Mouse (Mus musculus) kidney, adult 2 months (tissue): ENCODE results near the gene Sult6b2.

Experiments
- CTCF ChIP-seq: fragments of 200-500 bp; conservative IDR thresholded peaks from 2 replicates; pipeline ENCODE4 v1.5.1; 2011; ENCODE audit warnings: low read depth, mild to moderate bottlenecking, control low read depth, low read length, moderate library complexity, mixed read lengths; ENCODE audit not compliant: insufficient read depth, insufficient read length
- POLR2A ChIP-seq: fragments of 200-500 bp; IDR thresholded peaks from one replicate; pipeline ENCODE4 v1.6.1; 2011; ENCODE audit warnings: low read depth, low read length, control low read depth

DNA sequence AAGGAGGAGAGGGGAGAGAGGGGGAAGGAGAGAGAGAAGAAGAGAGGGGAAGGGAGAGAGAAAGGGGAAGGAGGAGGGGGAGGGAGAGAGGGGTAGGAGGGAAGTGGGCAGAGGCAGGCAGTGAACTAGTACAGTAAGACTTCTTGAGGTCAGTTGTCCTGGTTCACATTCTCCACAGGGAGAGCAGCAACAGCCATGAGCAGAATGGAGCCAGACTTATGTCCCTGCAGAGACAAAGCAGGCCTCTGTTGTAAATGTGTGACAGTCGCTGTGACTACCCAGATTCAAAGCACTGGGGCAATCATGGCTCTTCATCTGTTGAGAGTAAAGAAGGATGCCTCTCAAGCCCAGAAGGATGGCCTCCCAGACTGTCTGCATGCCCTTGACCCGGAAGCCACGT is 27.4 kb upstream of the Sult6b2 start:
- TF ChIP-seq CTCF (no peak), POLR2A (no peak)
